Mouse (Mus musculus) MEL (cell line): ENCODE data around the gene Dspp. TPM values are rescaled to one million over a fixed set of nuclear protein-coding genes. Genes with fewer than 3 reads are reported as not detected.

Experiments
- DNase-seq: peaks from one replicate; pipeline ENCODE4 v3.0.0; 2011; ENCODE audit warnings: low read depth, low spot score
- H3K27ac ChIP-seq: 2 replicates; pipeline ENCODE4 v1.5.1; 2012; ENCODE audit warnings: low read depth, mild to moderate bottlenecking, control low read depth, low read length, moderate library complexity; ENCODE audit not compliant: control insufficient read depth
- H3K27me3 ChIP-seq, 2 experiments: fragments of 150-350 bp in 1 of 2; sonication (generic) in 1 of 2; 2 replicates each; pipeline ENCODE4 v1.6.1; 2012; ENCODE audit warnings: low read length in 2 of 2, mild to moderate bottlenecking in 2 of 2, improper control_type of control experiment in 1 of 2, moderate library complexity in 1 of 2; ENCODE audit not compliant: insufficient read depth in 2 of 2, control insufficient read depth in 1 of 2
- H3K36me3 ChIP-seq, 2 experiments: 2 replicates each; pipeline ENCODE4 v1.6.1; 2012 to 2014; ENCODE audit warnings: low read length in 2 of 2, improper control_type of control experiment in 1 of 2, inconsistent platforms in 1 of 2, mild to moderate bottlenecking in 1 of 2; ENCODE audit not compliant: insufficient read depth in 2 of 2, control insufficient read depth in 1 of 2
- H3K4me1 ChIP-seq, 2 experiments: fragments of 150-350 bp in 1 of 2; sonication (generic) in 1 of 2; 2 replicates each; pipeline ENCODE4 v1.6.1; 2012; ENCODE audit warnings: low read length in 2 of 2, improper control_type of control experiment in 1 of 2, mild to moderate bottlenecking in 1 of 2; ENCODE audit not compliant: insufficient read depth in 2 of 2, control insufficient read depth in 1 of 2
- H3K4me3 ChIP-seq, 2 experiments: fragments of 150-350 bp in 1 of 2; sonication (generic) in 1 of 2; 2 replicates each; pipeline ENCODE4 v1.5.1; 2012; ENCODE audit warnings: low read depth in 2 of 2, low read length in 2 of 2, mild to moderate bottlenecking in 2 of 2, moderate library complexity in 2 of 2, control low read depth in 1 of 2, improper control_type of control experiment in 1 of 2; ENCODE audit not compliant: control insufficient read depth in 1 of 2, insufficient read depth in 1 of 2
- H3K79me2 ChIP-seq: 2 replicates; pipeline ENCODE4 v1.6.1; 2012; ENCODE audit warnings: mild to moderate bottlenecking, low read length, moderate library complexity; ENCODE audit not compliant: control insufficient read depth, poor library complexity, insufficient read depth
- H3K9ac ChIP-seq: 2 replicates; pipeline ENCODE4 v1.6.1; 2012; ENCODE audit warnings: low read depth, mild to moderate bottlenecking, control low read depth, low read length, moderate library complexity; ENCODE audit not compliant: control insufficient read depth, poor library complexity, severe bottlenecking
- H3K9me3 ChIP-seq: fragments of 150-350 bp; sonication (generic); replicated peaks from 2 replicates; pipeline ENCODE4 v1.6.1; 2012; ENCODE audit warnings: mild to moderate bottlenecking, low read length, improper control_type of control experiment, moderate library complexity; ENCODE audit not compliant: insufficient read depth
- CHD1 ChIP-seq: IDR thresholded peaks from 2 replicates; pipeline ENCODE4 v1.6.1; 2012; ENCODE audit warnings: low read depth, mild to moderate bottlenecking, inconsistent platforms, low read length, improper control_type of control experiment
- CHD2 ChIP-seq: IDR thresholded peaks from 2 replicates; pipeline ENCODE4 v1.6.1; 2011; ENCODE audit warnings: low read length, improper control_type of control experiment
- ELF1 ChIP-seq: IDR thresholded peaks from 2 replicates; pipeline ENCODE4 v1.6.1; 2014; ENCODE audit warnings: low read depth, mild to moderate bottlenecking, inconsistent platforms, low read length, improper control_type of control experiment, moderate library complexity
- EP300 ChIP-seq, 2 experiments: IDR thresholded peaks; 2 replicates each; pipeline ENCODE4 v1.6.1; 2011; ENCODE audit warnings: improper control_type of control experiment in 2 of 2, low read length in 2 of 2, low read depth in 1 of 2, mild to moderate bottlenecking in 1 of 2
- ETS1 ChIP-seq: IDR thresholded peaks from 2 replicates; pipeline ENCODE4 v1.6.1; 2012; ENCODE audit warnings: low read depth, mild to moderate bottlenecking, inconsistent platforms, low read length, improper control_type of control experiment, moderate library complexity
- KAT2A ChIP-seq: conservative IDR thresholded peaks from 2 replicates; pipeline ENCODE4 v1.6.1; 2012; ENCODE audit warnings: low read depth, low read length, improper control_type of control experiment, inconsistent platforms
- MAFK ChIP-seq: IDR thresholded peaks from 2 replicates; pipeline ENCODE4 v1.6.1; 2011; ENCODE audit warnings: low read depth, mild to moderate bottlenecking, low read length, improper control_type of control experiment, borderline replicate concordance
- MYB ChIP-seq: IDR thresholded peaks from 2 replicates; pipeline ENCODE4 v1.6.1; 2011; ENCODE audit warnings: mild to moderate bottlenecking, low read depth, low read length, improper control_type of control experiment
- MYC ChIP-seq: IDR thresholded peaks from 2 replicates; pipeline ENCODE4 v1.6.1; 2011; ENCODE audit warnings: low read depth, mild to moderate bottlenecking, low read length, improper control_type of control experiment, moderate library complexity
- NRF1 ChIP-seq: IDR thresholded peaks from 2 replicates; pipeline ENCODE4 v1.6.1; 2014; ENCODE audit warnings: low read depth, mild to moderate bottlenecking, inconsistent platforms, low read length, improper control_type of control experiment, moderate library complexity; ENCODE audit not compliant: poor library complexity, insufficient read depth, severe bottlenecking
- POLR2A ChIP-seq, 2 experiments: IDR thresholded peaks; 2 replicates each; pipeline ENCODE4 v1.6.1; 2011 to 2012; ENCODE audit warnings: low read length in 2 of 2, mild to moderate bottlenecking in 2 of 2, control low read depth in 1 of 2, improper control_type of control experiment in 1 of 2, low read depth in 1 of 2, moderate library complexity in 1 of 2; ENCODE audit not compliant: control insufficient read depth in 1 of 2, insufficient read depth in 1 of 2, poor library complexity in 1 of 2
- POLR2AphosphoS5 ChIP-seq: IDR thresholded peaks from 2 replicates; pipeline ENCODE4 v1.6.1; 2012; ENCODE audit warnings: low read depth, borderline replicate concordance, mild to moderate bottlenecking, inconsistent platforms, low read length, moderate library complexity, mixed read lengths
- RCOR1 ChIP-seq: IDR thresholded peaks from 2 replicates; pipeline ENCODE4 v1.6.1; 2012; ENCODE audit warnings: low read depth, mild to moderate bottlenecking, inconsistent platforms, low read length, improper control_type of control experiment
- SIN3A ChIP-seq: IDR thresholded peaks from 2 replicates; pipeline ENCODE4 v1.6.1; 2012; ENCODE audit warnings: low read length, improper control_type of control experiment, inconsistent platforms
- SMC3 ChIP-seq: IDR thresholded peaks from 2 replicates; pipeline ENCODE4 v1.6.1; 2011; ENCODE audit warnings: low read depth, low read length, improper control_type of control experiment
- TAL1 ChIP-seq: IDR thresholded peaks from 2 replicates; pipeline ENCODE4 v1.6.1; 2012; ENCODE audit warnings: mild to moderate bottlenecking, inconsistent platforms, low read length, moderate library complexity, mixed read lengths
- TCF12 ChIP-seq: IDR thresholded peaks from 2 replicates; pipeline ENCODE4 v1.6.1; 2014; ENCODE audit warnings: low read depth, mild to moderate bottlenecking, inconsistent platforms, low read length, improper control_type of control experiment, moderate library complexity
- UBTF ChIP-seq: IDR thresholded peaks from 2 replicates; pipeline ENCODE4 v1.6.1; 2012; ENCODE audit warnings: low read depth, mild to moderate bottlenecking, inconsistent platforms, low read length, improper control_type of control experiment, moderate library complexity, borderline replicate concordance; ENCODE audit not compliant: insufficient read depth
- USF1 ChIP-seq: IDR thresholded peaks from 2 replicates; pipeline ENCODE4 v1.6.1; 2014; ENCODE audit warnings: low read depth, mild to moderate bottlenecking, inconsistent platforms, low read length, improper control_type of control experiment, moderate library complexity
- ZC3H11A ChIP-seq: IDR thresholded peaks from 2 replicates; pipeline ENCODE4 v1.6.1; 2012; ENCODE audit warnings: low read depth, mild to moderate bottlenecking, inconsistent platforms, low read length, improper control_type of control experiment
- ZMIZ1 ChIP-seq: IDR thresholded peaks from 2 replicates; pipeline ENCODE4 v1.6.1; 2012; ENCODE audit warnings: low read depth, mild to moderate bottlenecking, inconsistent platforms, low read length, improper control_type of control experiment, moderate library complexity
- ZNF384 ChIP-seq: IDR thresholded peaks from 2 replicates; pipeline ENCODE4 v1.6.1; 2012; ENCODE audit warnings: low read depth, mild to moderate bottlenecking, inconsistent platforms, low read length, improper control_type of control experiment
- polyA plus RNA-seq, 2 experiments: library from polyadenylated mRNA; stranded (reverse) in 1 of 2; unstranded in 1 of 2; fragments of >175 nt in 1 of 2; fragments of >200 nt in 1 of 2; gene quantifications; 2 replicates each; pipeline versions ENCODE4 v1.2.1 to v1.2.4; 2012; ENCODE audit warnings: low replicate concordance in 2 of 2, low read depth in 1 of 2; ENCODE audit not compliant: insufficient read length in 2 of 2, insufficient read depth in 1 of 2, missing spikeins in 1 of 2
- total RNA-seq: library from RNA; depleted of rRNA; stranded (reverse); fragments of 300-350 nt; gene quantifications from 2 replicates; pipeline ENCODE4 v1.2.3, GENCODE M21; 2012; rRNA removed

Gene Dspp
- total RNA-seq (0.03 TPM in 1 of 2 replicates, not detected in the other), polyA plus RNA-seq (not detected)

DNA sequence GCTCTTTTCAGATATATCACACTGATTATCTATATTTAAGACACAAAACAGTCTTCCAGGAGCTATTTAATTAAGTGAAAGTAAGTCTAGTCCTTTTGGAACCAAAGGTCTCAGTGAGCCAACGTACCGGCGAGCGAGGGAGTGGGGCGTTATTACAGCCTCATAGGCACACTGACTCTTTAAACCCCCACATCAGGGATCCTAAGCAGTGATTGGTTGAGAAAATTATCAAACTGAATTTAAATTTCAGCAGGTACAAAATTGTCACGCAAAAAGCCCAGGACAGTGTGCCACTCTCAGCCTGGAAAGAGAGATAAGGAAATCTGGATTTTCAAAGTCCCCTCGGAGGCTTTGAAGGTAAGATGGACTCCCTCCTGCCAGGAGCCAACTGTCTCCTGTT lies at the start of gene Dspp:
Dspp (plus strand) TSS at position 301 of the 400 bp plus-strand sequence.
- no peaks in the 10 kb centered on the region; a peak in 1 of 4 replicates for H3K27me3 ChIP-seq
- no peak for DNase-seq
- H3K9ac ChIP-seq = no peak within 1 kb of the TSS
- no peak within 1 kb of the TSS for H3K27ac ChIP-seq
- no peaks in the 10 kb centered on the region for H3K9me3 ChIP-seq
- no peak for TF ChIP-seq MYB
- TF ChIP-seq CHD1 = no peak
- TF ChIP-seq ELF1 = no peak
- no peak for TF ChIP-seq TAL1
- TF ChIP-seq TCF12 = no peak
- TF ChIP-seq ZMIZ1 = no peak
- TF ChIP-seq POLR2AphosphoS5 = no peak
- no peaks in the 10 kb centered on the region for H3K36me3 ChIP-seq
- H3K4me1 ChIP-seq = no peaks in the 10 kb centered on the region
- no peaks in the 10 kb centered on the region for H3K79me2 ChIP-seq
- no peak within 1 kb of the TSS for H3K4me3 ChIP-seq

DNA sequence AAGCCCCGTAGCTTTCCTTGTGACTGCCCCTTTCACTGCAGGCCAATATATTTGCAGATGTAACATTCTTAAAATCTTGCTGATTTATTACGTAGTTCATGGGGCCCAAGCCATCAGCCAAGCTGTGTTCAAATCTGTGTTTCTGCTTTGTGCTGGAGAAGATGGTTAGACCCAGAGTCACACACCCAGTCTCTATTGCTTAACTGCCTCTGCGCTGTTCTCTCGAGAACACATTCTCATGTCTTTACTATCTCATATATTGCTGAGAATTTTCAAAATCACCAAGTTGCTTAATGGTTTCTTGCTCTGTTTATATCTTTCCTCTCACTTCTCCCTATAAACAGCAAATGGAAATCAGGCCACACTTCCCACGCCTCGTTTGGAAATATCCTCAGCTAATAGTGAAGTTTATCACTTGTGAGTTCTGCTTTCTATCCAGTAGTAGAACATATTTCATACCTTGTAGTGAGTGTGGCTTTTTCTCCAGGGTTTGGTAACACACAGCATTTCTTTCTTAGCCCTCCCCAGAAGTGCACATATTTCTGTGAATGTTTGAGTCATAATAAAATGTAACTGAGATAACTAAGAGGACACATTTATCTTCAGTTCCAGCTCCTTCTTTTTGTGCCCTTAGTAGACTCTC lies 46.4 kb upstream of the Dspp start:
- H3K9ac ChIP-seq = no peak overlapping the region
- no peaks in the 10 kb centered on the region for H3K4me1 ChIP-seq
- no peaks in the 10 kb centered on the region for H3K36me3 ChIP-seq
- no peak overlapping the region for H3K4me3 ChIP-seq
- no peaks in the 10 kb centered on the region for H3K79me2 ChIP-seq
- H3K9me3 ChIP-seq = no peaks in the 10 kb centered on the region
- DNase-seq = no peak
- H3K27me3 ChIP-seq = peaks cover 0 to 2% of the 10 kb centered on the region in 2 experiments; a peak in 1 of 4 replicates
- H3K27ac ChIP-seq = no peak overlapping the region
- TF ChIP-seq SMC3 = no peak
- TF ChIP-seq UBTF = no peak
- TF ChIP-seq SIN3A = no peak
- TF ChIP-seq ZC3H11A = no peak
- no peak for TF ChIP-seq POLR2AphosphoS5

DNA sequence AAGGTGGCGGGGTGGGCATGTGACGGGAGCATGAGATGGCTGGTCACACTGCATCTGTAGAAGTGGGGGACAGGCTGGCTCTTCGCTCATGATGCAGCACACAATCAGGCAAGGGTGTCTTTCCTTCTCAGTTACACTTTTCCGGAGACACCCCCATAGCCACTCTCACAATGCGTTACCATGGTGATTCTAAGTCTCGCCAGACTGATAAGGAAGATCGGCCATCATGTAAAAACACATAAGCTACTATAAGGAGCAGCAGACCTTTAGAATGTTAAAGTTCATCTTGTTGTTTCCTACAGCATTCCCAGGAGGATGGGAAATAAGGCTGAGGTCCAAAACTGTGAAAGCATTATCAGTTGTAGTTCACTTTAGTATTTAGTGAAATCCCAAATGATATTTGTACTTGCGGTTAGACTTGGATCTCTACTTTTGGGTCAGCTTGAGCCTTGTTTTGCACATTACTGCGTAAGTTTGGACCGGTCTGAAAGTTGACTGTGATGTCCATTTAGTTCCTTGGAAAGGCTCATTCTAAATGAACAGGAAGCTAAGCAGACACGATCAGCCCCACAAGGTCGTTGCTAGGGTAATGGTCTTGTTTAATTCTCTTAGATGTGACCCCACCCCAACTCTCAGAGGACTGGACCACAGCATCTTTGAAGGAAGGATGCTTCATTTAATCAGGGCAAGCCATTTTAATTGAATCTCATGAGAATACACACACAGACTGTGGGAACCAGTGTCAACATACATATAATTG lies 43.8 kb upstream of the Dspp start:
- Histone ChIP-seq H3K9me3 (no peaks in the 10 kb centered on the region), H3K79me2 (no peaks in the 10 kb centered on the region), H3K4me1 (no peaks in the 10 kb centered on the region), H3K27me3 (peaks cover 0 to 2% of the 10 kb centered on the region in 2 experiments; a peak in 2 of 4 replicates), H3K9ac (no peak overlapping the region), H3K4me3 (no peak overlapping the region), H3K27ac (no peak overlapping the region), H3K36me3 (no peaks in the 10 kb centered on the region)
- TF ChIP-seq KAT2A (no peak), RCOR1 (no peak), SIN3A (no peak), SMC3 (no peak), ZNF384 (no peak), MAFK (no peak), EP300 (IDR thresholded peaks at IDR 0.05; ENCODE audit: low read depth in 1 of 2, low read length in 2 of 2) (no peak), POLR2A (IDR thresholded peaks at IDR 0.05; ENCODE audit: control insufficient read depth in 1 of 2, insufficient read depth in 1 of 2, low read depth in 1 of 2, low read length in 2 of 2, poor library complexity in 1 of 2) (no peak), ETS1 (no peak), MYC (no peak), CHD2 (no peak), UBTF (no peak), USF1 (no peak), MYB (no peak), NRF1 (no peak)
- DNase-seq = no peak
